Mouse (Mus musculus): ENCODE measurements around the gene Olfr1537. TPM values are rescaled to one million over a fixed set of nuclear protein-coding genes. Genes with fewer than 3 reads are reported as not detected.

Gene Olfr1537
- total RNA-seq (2014; rRNA removed), result not detected in 2 replicates
- not detected in 2 replicates for polyA plus RNA-seq (2012; rRNA removed)

DNA sequence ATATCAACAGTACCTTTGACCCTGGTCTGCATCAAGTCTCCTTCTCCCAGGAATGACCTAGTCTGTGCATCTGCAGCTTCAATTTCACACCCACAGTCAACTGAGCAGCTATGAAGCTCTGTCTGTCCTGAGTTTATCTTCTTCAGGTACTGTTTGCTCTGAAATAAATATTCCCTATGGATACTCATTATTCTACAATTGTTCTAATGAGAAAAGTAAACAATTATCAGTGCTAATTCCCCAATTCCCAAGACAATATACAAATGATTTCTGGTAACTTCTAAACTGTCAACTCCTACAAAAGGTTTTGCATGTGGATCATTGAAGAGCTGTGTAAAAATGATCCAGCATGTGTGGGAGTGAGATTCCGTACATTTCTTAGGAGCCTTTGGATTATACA, at the start of gene Olfr1537:
Gene Olfr1537 (minus strand): TSS at position 101 of the 400 bp plus-strand sequence.
- Histone ChIP-seq H3K27me3 (ENCODE audit: control insufficient read depth, insufficient read depth, low read length) (no peaks in the 10 kb centered on the region), H3K4me1 (ENCODE audit: control insufficient read depth, insufficient read depth, low read length) (no peaks in the 10 kb centered on the region), H3K36me3 (ENCODE audit: control insufficient read depth, insufficient read depth, low read length) (no peaks in the 10 kb centered on the region), H3K27ac (replicated peaks; ENCODE audit: insufficient read depth, low read depth, low read length) (no peak within 1 kb of the TSS), H3K9ac (ENCODE audit: low read depth, low read length) (no peak within 1 kb of the TSS), H3K79me2 (ENCODE audit: control insufficient read depth, insufficient read depth, low read length) (no peaks in the 10 kb centered on the region), H3K4me3 (ENCODE audit: insufficient read depth, low read depth, low read length) (no peak within 1 kb of the TSS)
- no peak for DNase-seq (ENCODE audit: extremely low read depth, low read depth, low spot score)
- TF ChIP-seq CTCF (IDR thresholded peaks at IDR 0.05; ENCODE audit: low read depth, low read length) (no peak), POLR2A (IDR thresholded peaks at IDR 0.05; ENCODE audit: extremely low read depth, insufficient read depth, low read length) (no peak)
- WGBS, result 79% methylated on average over 1 of the region's 1 CpGs

DNA sequence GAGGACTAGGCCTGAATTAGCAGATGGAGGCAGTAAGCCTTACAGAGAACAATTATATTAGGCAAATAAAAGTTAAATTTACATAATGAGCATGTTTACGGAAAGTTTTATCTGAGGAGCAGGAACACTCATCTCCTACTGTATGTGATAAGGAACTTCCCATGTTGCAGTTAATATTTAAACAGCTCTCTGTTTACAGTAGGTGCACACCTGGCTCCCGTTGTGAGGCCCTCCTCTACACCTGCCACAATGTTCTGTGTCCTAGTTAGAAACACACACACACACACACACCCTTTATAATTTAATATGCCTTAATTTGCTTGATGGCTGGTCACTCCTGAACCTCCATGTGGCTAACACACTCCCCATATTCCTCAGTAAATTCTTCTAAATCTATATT, 37.3 kb upstream of the Olfr1537 start:
- no peaks in the 10 kb centered on the region for H3K36me3 ChIP-seq (ENCODE audit: control insufficient read depth, insufficient read depth, low read length)
- H3K4me3 ChIP-seq (ENCODE audit: insufficient read depth, low read depth, low read length), result no peak overlapping the region
- no peak overlapping the region for H3K9ac ChIP-seq (ENCODE audit: low read depth, low read length)
- DNase-seq (ENCODE audit: extremely low read depth, low read depth, low spot score), result peak; percentile 3
- no peak overlapping the region for H3K27ac ChIP-seq (replicated peaks; ENCODE audit: insufficient read depth, low read depth, low read length)
- no peaks in the 10 kb centered on the region for H3K27me3 ChIP-seq (ENCODE audit: control insufficient read depth, insufficient read depth, low read length)
- TF ChIP-seq POLR2A (IDR thresholded peaks at IDR 0.05; ENCODE audit: extremely low read depth, insufficient read depth, low read length) (no peak), CTCF (IDR thresholded peaks at IDR 0.05; ENCODE audit: low read depth, low read length) (no peak)
- 34% methylated on average over 2 of the region's 2 CpGs for WGBS
- H3K4me1 ChIP-seq (ENCODE audit: control insufficient read depth, insufficient read depth, low read length), result no peaks in the 10 kb centered on the region
- H3K79me2 ChIP-seq (ENCODE audit: control insufficient read depth, insufficient read depth, low read length), result no peaks in the 10 kb centered on the region

DNA sequence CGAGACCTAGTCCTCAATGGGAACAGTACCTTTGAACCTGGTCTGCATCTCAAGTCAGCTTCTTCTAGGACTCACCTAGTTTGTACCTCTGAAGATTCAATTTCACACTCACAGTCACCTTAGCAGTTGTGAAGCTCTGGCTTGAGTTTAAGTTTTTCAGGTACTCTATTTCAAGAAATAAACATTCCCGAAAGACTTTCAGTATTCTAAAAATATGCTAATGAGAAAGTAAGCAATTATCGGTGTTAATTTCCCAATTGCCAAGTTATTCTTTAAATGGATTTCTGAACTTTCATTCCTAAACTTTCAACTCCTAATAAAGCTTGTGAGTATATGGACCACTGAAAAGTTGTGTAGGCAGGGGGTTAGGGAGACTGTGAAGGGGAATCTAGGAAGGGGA, 26.9 kb upstream of the Olfr1537 start, which contains the start of gene Olfr945:
Gene Olfr945 (minus strand): TSS at position 101 of the 400 bp plus-strand sequence.
- Histone ChIP-seq H3K36me3 (ENCODE audit: control insufficient read depth, insufficient read depth, low read length) (no peaks in the 10 kb centered on the region), H3K27ac (replicated peaks; ENCODE audit: insufficient read depth, low read depth, low read length) (no peak within 1 kb of the TSS), H3K27me3 (ENCODE audit: control insufficient read depth, insufficient read depth, low read length) (no peaks in the 10 kb centered on the region), H3K4me3 (ENCODE audit: insufficient read depth, low read depth, low read length) (no peak within 1 kb of the TSS), H3K79me2 (ENCODE audit: control insufficient read depth, insufficient read depth, low read length) (no peaks in the 10 kb centered on the region), H3K4me1 (ENCODE audit: control insufficient read depth, insufficient read depth, low read length) (no peaks in the 10 kb centered on the region), H3K9ac (ENCODE audit: low read depth, low read length) (no peak within 1 kb of the TSS)
- TF ChIP-seq CTCF (IDR thresholded peaks at IDR 0.05; ENCODE audit: low read depth, low read length) (no peak), POLR2A (IDR thresholded peaks at IDR 0.05; ENCODE audit: extremely low read depth, insufficient read depth, low read length) (no peak)
- no peak for DNase-seq (ENCODE audit: extremely low read depth, low read depth, low spot score)
- WGBS, result 79% methylated on average over 3 of the region's 3 CpGs

DNA sequence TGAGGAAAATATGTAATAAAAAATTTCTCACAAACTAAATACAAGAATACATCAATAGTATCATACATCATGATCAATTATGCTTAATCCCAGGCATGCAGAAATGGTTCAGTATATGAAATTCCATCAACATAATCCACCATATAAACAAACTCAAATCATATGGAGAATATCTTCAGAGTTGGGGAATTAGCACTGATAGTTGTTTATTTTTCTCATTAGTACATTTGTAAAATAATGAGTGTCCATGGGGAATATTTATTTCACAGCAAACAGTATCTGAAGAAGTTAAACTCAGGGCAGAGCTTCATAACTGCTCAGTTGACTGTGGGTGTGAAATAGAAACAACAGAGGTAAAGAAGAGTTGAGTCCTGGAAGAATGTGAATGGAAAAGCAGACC, 48.2 kb downstream of the Olfr1537 start, which contains the start of gene Olfr944:
Gene Olfr944 (plus strand): TSS at position 301 of the 400 bp plus-strand sequence.
- no peak for DNase-seq (ENCODE audit: extremely low read depth, low read depth, low spot score)
- no peak for TF ChIP-seq CTCF (IDR thresholded peaks at IDR 0.05; ENCODE audit: low read depth, low read length)
- TF ChIP-seq POLR2A (IDR thresholded peaks at IDR 0.05; ENCODE audit: extremely low read depth, insufficient read depth, low read length), result no peak
- no peaks in the 10 kb centered on the region for H3K4me1 ChIP-seq (ENCODE audit: control insufficient read depth, insufficient read depth, low read length)

More for the DNA sequence above, 48.2 kb downstream of the Olfr1537 start, which contains the start of gene Olfr944:
- Histone ChIP-seq H3K9ac (ENCODE audit: low read depth, low read length) (no peak within 1 kb of the TSS), H3K79me2 (ENCODE audit: control insufficient read depth, insufficient read depth, low read length) (no peaks in the 10 kb centered on the region), H3K27me3 (ENCODE audit: control insufficient read depth, insufficient read depth, low read length) (no peaks in the 10 kb centered on the region), H3K27ac (replicated peaks; ENCODE audit: insufficient read depth, low read depth, low read length) (no peak within 1 kb of the TSS), H3K4me3 (ENCODE audit: insufficient read depth, low read depth, low read length) (no peak within 1 kb of the TSS), H3K36me3 (ENCODE audit: control insufficient read depth, insufficient read depth, low read length) (no peaks in the 10 kb centered on the region)

Other genes starting within 250 kb of the Olfr1537 start
- not detected in 2 replicates for gene Olfr146, start 226.6 kb downstream of the Olfr1537 start, total RNA-seq (2014; rRNA removed)
- gene Olfr146, start 226.6 kb downstream of the Olfr1537 start, polyA plus RNA-seq (2012; rRNA removed), result not detected in 2 replicates
- gene Olfr937, start 185.0 kb downstream of the Olfr1537 start, total RNA-seq (2014; rRNA removed), result not detected in 2 replicates
- gene Olfr937, start 185.0 kb downstream of the Olfr1537 start, polyA plus RNA-seq (2012; rRNA removed), result not detected in 2 replicates
- gene Olfr938, start 171.1 kb downstream of the Olfr1537 start, total RNA-seq (2014; rRNA removed), result not detected in 2 replicates
- not detected in 2 replicates for gene Olfr938, start 171.1 kb downstream of the Olfr1537 start, polyA plus RNA-seq (2012; rRNA removed)
- not detected in 2 replicates for gene Olfr27, start 121.9 kb downstream of the Olfr1537 start, total RNA-seq (2014; rRNA removed)
- gene Olfr27, start 121.9 kb downstream of the Olfr1537 start, polyA plus RNA-seq (2012; rRNA removed), result not detected in 2 replicates
- gene Olfr943, start 83.7 kb downstream of the Olfr1537 start, total RNA-seq (2014; rRNA removed), result not detected in 2 replicates
- gene Olfr943, start 83.7 kb downstream of the Olfr1537 start, polyA plus RNA-seq (2012; rRNA removed), result not detected in 2 replicates
- not detected in 2 replicates for gene Olfr944, start 48.1 kb downstream of the Olfr1537 start, total RNA-seq (2014; rRNA removed)
- gene Olfr944, start 48.1 kb downstream of the Olfr1537 start, polyA plus RNA-seq (2012; rRNA removed), result not detected in 2 replicates
- gene Olfr945, start 26.8 kb upstream of the Olfr1537 start, total RNA-seq (2014; rRNA removed), result not detected in 2 replicates
- not detected in 2 replicates for gene Olfr945, start 26.8 kb upstream of the Olfr1537 start, polyA plus RNA-seq (2012; rRNA removed)
- gene Olfr948, start 76.1 kb upstream of the Olfr1537 start, total RNA-seq (2014; rRNA removed), result not detected in 2 replicates
- not detected in 2 replicates for gene Olfr948, start 76.1 kb upstream of the Olfr1537 start, polyA plus RNA-seq (2012; rRNA removed)
- gene Olfr951, start 137.4 kb upstream of the Olfr1537 start, total RNA-seq (2014; rRNA removed), result not detected in 2 replicates
- not detected in 2 replicates for gene Olfr951, start 137.4 kb upstream of the Olfr1537 start, polyA plus RNA-seq (2012; rRNA removed)
- gene Olfr952, start 177.2 kb upstream of the Olfr1537 start, total RNA-seq (2014; rRNA removed), result not detected in 2 replicates
- gene Olfr952, start 177.2 kb upstream of the Olfr1537 start, polyA plus RNA-seq (2012; rRNA removed), result not detected in 2 replicates
- not detected in 2 replicates for gene Olfr954, start 206.7 kb upstream of the Olfr1537 start, total RNA-seq (2014; rRNA removed)
- gene Olfr954, start 206.7 kb upstream of the Olfr1537 start, polyA plus RNA-seq (2012; rRNA removed), result not detected in 2 replicates
- gene Olfr955, start 221.9 kb upstream of the Olfr1537 start, total RNA-seq (2014; rRNA removed), result not detected in 2 replicates
- not detected in 2 replicates for gene Olfr955, start 221.9 kb upstream of the Olfr1537 start, polyA plus RNA-seq (2012; rRNA removed)
- gene Olfr44, start 244.0 kb upstream of the Olfr1537 start, total RNA-seq (2014; rRNA removed), result not detected in 2 replicates
- gene Olfr44, start 244.0 kb upstream of the Olfr1537 start, polyA plus RNA-seq (2012; rRNA removed), result not detected in 2 replicates

Measured in liver, adult 2 months (tissue).